Mouse (Mus musculus): ENCODE results near the gene Rack1. TPM values are rescaled to one million over a fixed set of nuclear protein-coding genes. Genes with fewer than 3 reads are reported as not detected.
A peak's percentile ranks its signal among the peaks of the same experiment; 100 is the strongest.
"Not testable (repeated sequence)": the region's sequence is repeated elsewhere in the genome, so short reads cannot be mapped to it uniquely, and the experiment has no call there.

Gene Rack1
- total RNA-seq, 1 experiment from 2014 or later = 1,452 TPM

GRCm38 (mm10) chr11:48846362-48846761 is 46.2 kb downstream of the Rack1 start:
- not testable (repeated sequence) for ATAC-seq (replicated peaks in 1 of 2; ENCODE audit: insufficient read depth in 1 of 2, low FRiP score in 2 of 2, low TSS enrichment in 1 of 2, low read depth in 1 of 2, poor library complexity in 2 of 2, severe bottlenecking in 2 of 2)

GRCm38 (mm10) chr11:48846881-48847280 is 46.7 kb downstream of the Rack1 start:
- no peak for ATAC-seq (replicated peaks in 1 of 2; ENCODE audit: insufficient read depth in 1 of 2, low FRiP score in 2 of 2, low TSS enrichment in 1 of 2, low read depth in 1 of 2, poor library complexity in 2 of 2, severe bottlenecking in 2 of 2)

GRCm38 (mm10) chr11:48850240-48850639 is 50.1 kb downstream of the Rack1 start:
- no peak for ATAC-seq (replicated peaks in 1 of 2; ENCODE audit: insufficient read depth in 1 of 2, low FRiP score in 2 of 2, low TSS enrichment in 1 of 2, low read depth in 1 of 2, poor library complexity in 2 of 2, severe bottlenecking in 2 of 2)

- no peak for ATAC-seq (replicated peaks in 1 of 2; ENCODE audit: insufficient read depth in 1 of 2, low FRiP score in 2 of 2, low TSS enrichment in 1 of 2, low read depth in 1 of 2, poor library complexity in 2 of 2, severe bottlenecking in 2 of 2)
Measured at GRCm38 (mm10) chr11:48851270-48851995, 51.3 kb downstream of the Rack1 start.

- no peak for ATAC-seq (replicated peaks in 1 of 2; ENCODE audit: insufficient read depth in 1 of 2, low FRiP score in 2 of 2, low TSS enrichment in 1 of 2, low read depth in 1 of 2, poor library complexity in 2 of 2, severe bottlenecking in 2 of 2)
Measured at GRCm38 (mm10) chr11:48852190-48852589, 52.1 kb downstream of the Rack1 start.

- ATAC-seq (replicated peaks in 1 of 2; ENCODE audit: insufficient read depth in 1 of 2, low FRiP score in 2 of 2, low TSS enrichment in 1 of 2, low read depth in 1 of 2, poor library complexity in 2 of 2, severe bottlenecking in 2 of 2) = no peak
Measured at GRCm38 (mm10) chr11:48852624-48853473, 52.7 kb downstream of the Rack1 start.

GRCm38 (mm10) chr11:48853474-48854180 is 53.5 kb downstream of the Rack1 start:
- ATAC-seq (replicated peaks in 1 of 2; ENCODE audit: insufficient read depth in 1 of 2, low FRiP score in 2 of 2, low TSS enrichment in 1 of 2, low read depth in 1 of 2, poor library complexity in 2 of 2, severe bottlenecking in 2 of 2) = peak; percentile 63 to 65

Other genes starting within 250 kb of the Rack1 start
- 54.7 and 74.2 TPM in 2 replicates for gene Trim41, start 17.0 kb downstream of the Rack1 start, total RNA-seq (2017)
- gene Trim7, start 25.8 kb downstream of the Rack1 start, total RNA-seq (2017) = 0.19 and 4.3 TPM in 2 replicates
- gene Gm12184, start 26.3 kb downstream of the Rack1 start, total RNA-seq (2017) = 19.9 and 23.2 TPM in 2 replicates
- gene Irgm1, start 71.4 kb downstream of the Rack1 start, total RNA-seq (2017) = 85.2 and 86.7 TPM in 2 replicates
- gene Gm5431, start 101.9 kb downstream of the Rack1 start, total RNA-seq (2017) = 0.84 and 1.6 TPM in 2 replicates
- 18.5 and 32.5 TPM in 2 replicates for gene Psme2b, start 145.9 kb downstream of the Rack1 start, total RNA-seq (2017)
- gene Olfr56, start 178.6 kb downstream of the Rack1 start, total RNA-seq (2017) = 3.4 and 4.8 TPM in 2 replicates
- 17.8 and 23.8 TPM in 2 replicates for gene 9930111J21Rik1, start 179.1 kb downstream of the Rack1 start, total RNA-seq (2017)
- gene Gm12185, start 191.9 kb downstream of the Rack1 start, total RNA-seq (2017) = 39.1 and 57.5 TPM in 2 replicates
- gene Tgtp1, start 193.8 kb downstream of the Rack1 start, total RNA-seq (2017) = 118 TPM in 2 replicates

Measured in hematopoietic stem cell, adult 5-6 weeks (primary cell).